Mouse (Mus musculus): ENCODE results near the gene Rasgrf2.

GRCm38 (mm10) chr13:92067831-92068230 lies 63.6 kb downstream of the Rasgrf2 start:
- TF ChIP-seq CTCF (IDR thresholded peaks at IDR 0.05; ENCODE audit: low read depth, low read length) (no peak), POLR2A (IDR thresholded peaks at IDR 0.05; ENCODE audit: borderline replicate concordance, low read depth, low read length) (no peak)
